Mouse (Mus musculus) myocyte (in vitro differentiated cells): ENCODE measurements around the gene Hexim2. TPM values are rescaled to one million over a fixed set of nuclear protein-coding genes. Genes with fewer than 3 reads are reported as not detected.
A peak's percentile ranks its signal among the peaks of the same experiment; 100 is the strongest.

Source experiments
- H3K27me3 ChIP-seq: one replicate; pipeline ENCODE4 v1.6.1; 2011; ENCODE audit not compliant: control insufficient read depth, insufficient read depth, insufficient read length
- H3K36me3 ChIP-seq: one replicate; pipeline ENCODE4 v1.6.1; 2011; ENCODE audit not compliant: control insufficient read depth, insufficient read depth
- H3K4me2 ChIP-seq: one replicate; pipeline ENCODE4 v1.6.1; 2011; ENCODE audit warnings: low read depth, control low read depth
- H3K4me3 ChIP-seq: one replicate; pipeline ENCODE4 v1.5.1; 2011; ENCODE audit warnings: mild to moderate bottlenecking, control low read depth, moderate library complexity
- H3K79me2 ChIP-seq: one replicate; pipeline ENCODE4 v1.6.1; 2011; ENCODE audit not compliant: control insufficient read depth, insufficient read depth
- H3ac ChIP-seq: one replicate; pipeline ENCODE4 v1.6.1; 2011; ENCODE audit not compliant: control insufficient read depth, insufficient read length
- CEBPB ChIP-seq: IDR thresholded peaks from 2 replicates; pipeline ENCODE4 v1.6.1; 2011; ENCODE audit warnings: mild to moderate bottlenecking, moderate library complexity; ENCODE audit not compliant: poor library complexity, insufficient read depth, severe bottlenecking
- E2F4 ChIP-seq: IDR thresholded peaks from one replicate; pipeline ENCODE4 v1.6.1; 2011; ENCODE audit warnings: mild to moderate bottlenecking, control low read depth, moderate library complexity; ENCODE audit not compliant: insufficient read depth
- MAX ChIP-seq: IDR thresholded peaks from one replicate; pipeline ENCODE4 v1.6.1; 2011; ENCODE audit warnings: low read depth, mild to moderate bottlenecking, control low read depth
- MYOD1 ChIP-seq, 3 experiments: IDR thresholded peaks; one replicate each; pipeline ENCODE4 v1.6.1; 2011; ENCODE audit warnings: control low read depth in 2 of 3, low read depth in 2 of 3, mild to moderate bottlenecking in 2 of 3, moderate library complexity in 1 of 3; ENCODE audit not compliant: insufficient read length in 2 of 3, control insufficient read depth in 1 of 3
- MYOG ChIP-seq, 3 experiments: IDR thresholded peaks; one replicate each; pipeline ENCODE4 v1.6.1; 2011; ENCODE audit warnings: control low read depth in 2 of 3, low read depth in 2 of 3, mild to moderate bottlenecking in 2 of 3; ENCODE audit not compliant: insufficient read length in 2 of 3, control insufficient read depth in 1 of 3, insufficient read depth in 1 of 3
- POLR2A ChIP-seq: IDR thresholded peaks from one replicate; pipeline ENCODE4 v1.6.1; 2011; ENCODE audit warnings: low read depth, mild to moderate bottlenecking, control low read depth, moderate library complexity; ENCODE audit not compliant: insufficient read length
- POLR2AphosphoS2 ChIP-seq: IDR thresholded peaks from one replicate; pipeline ENCODE4 v1.6.1; 2011; ENCODE audit warnings: low read depth, control low read depth; ENCODE audit not compliant: insufficient read length
- REST ChIP-seq: IDR thresholded peaks from one replicate; pipeline ENCODE4 v1.6.1; 2011; ENCODE audit warnings: mild to moderate bottlenecking, control low read depth, moderate library complexity; ENCODE audit not compliant: insufficient read depth, insufficient read length
- SRF ChIP-seq: IDR thresholded peaks from one replicate; pipeline ENCODE4 v1.6.1; 2011; ENCODE audit warnings: low read depth; ENCODE audit not compliant: control insufficient read depth, insufficient read length
- TCF12 ChIP-seq: IDR thresholded peaks from one replicate; pipeline ENCODE4 v1.6.1; 2011; ENCODE audit warnings: mild to moderate bottlenecking, control low read depth; ENCODE audit not compliant: poor library complexity, insufficient read depth, severe bottlenecking
- TCF3 ChIP-seq: IDR thresholded peaks from one replicate; pipeline ENCODE4 v1.6.1; 2011; ENCODE audit warnings: low read depth, control low read depth; ENCODE audit not compliant: insufficient read length
- USF1 ChIP-seq: IDR thresholded peaks from one replicate; pipeline ENCODE4 v1.6.1; 2011; ENCODE audit warnings: low read depth, mild to moderate bottlenecking, control low read depth, moderate library complexity
- polyA plus RNA-seq: library from polyadenylated mRNA; unstranded; fragments of >200 nt; fragmentation: generic; extraction: Trizol; gene quantifications from one replicate; pipeline ENCODE4 v1.2.1, GENCODE M21; 2012; ENCODE audit warnings: missing spikeins

The Hexim2 gene
- polyA plus RNA-seq, 1 experiment: 8.8 TPM

DNA sequence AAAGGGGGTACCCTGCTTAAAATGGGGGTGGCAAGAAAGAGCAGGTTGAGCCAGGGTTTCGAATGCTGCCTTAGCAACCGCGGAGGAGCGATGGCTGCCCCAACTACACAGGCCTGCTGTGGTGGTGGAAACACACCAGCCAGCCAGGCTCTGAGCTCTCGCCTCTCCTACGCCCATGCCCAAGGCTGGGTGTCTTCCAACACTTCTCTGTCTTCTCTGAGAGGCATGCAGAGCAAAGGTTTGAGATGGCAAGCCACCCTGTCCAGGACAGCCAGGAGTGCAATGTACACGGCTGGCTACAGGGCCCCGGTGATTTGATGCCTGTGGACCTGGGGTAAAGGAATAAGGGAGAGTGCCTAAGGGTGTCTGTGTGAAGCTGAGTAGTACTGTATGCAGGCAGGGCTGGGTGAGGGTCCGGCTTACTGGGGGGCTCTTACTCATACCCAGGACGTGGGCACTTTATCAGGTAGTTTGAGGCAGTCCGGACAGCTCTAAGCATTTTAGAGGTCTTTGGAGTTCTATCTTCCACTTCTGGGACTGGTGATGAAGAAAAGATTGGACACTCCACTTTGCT is 41.6 kb downstream of the Hexim2 start:
- Histone ChIP-seq H3K4me2 (peak overlapping the region; percentile 62), H3K4me3 (no peak overlapping the region), H3K27me3 (peaks cover 7% of the 10 kb centered on the region), H3K36me3 (no peaks in the 10 kb centered on the region), H3K79me2 (no peaks in the 10 kb centered on the region), H3ac (no peak overlapping the region)
- no peak for TF ChIP-seq TCF3

DNA sequence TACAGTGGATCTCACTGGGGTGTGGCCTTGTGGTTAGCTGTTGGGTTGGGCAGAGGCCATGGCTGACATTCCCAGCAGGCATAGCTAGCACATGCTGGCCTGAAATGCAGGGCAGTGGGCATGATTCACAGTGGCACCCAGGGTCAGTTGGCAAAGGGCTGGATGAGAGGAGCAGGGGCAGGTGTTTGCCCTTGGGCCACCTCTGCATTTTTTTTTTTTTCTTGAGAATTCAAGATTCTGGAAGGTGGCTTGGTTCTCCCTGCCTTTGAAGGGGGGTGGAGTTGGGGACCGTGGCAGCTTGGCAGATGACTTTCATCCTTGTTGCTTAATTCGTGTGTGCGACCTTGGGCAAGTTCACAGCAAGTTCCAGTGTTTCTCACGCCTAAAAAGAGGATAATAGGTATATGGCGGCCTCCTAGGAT is 42.2 kb downstream of the Hexim2 start:
- Histone ChIP-seq H3K36me3 (no peaks in the 10 kb centered on the region), H3K79me2 (no peaks in the 10 kb centered on the region), H3K4me2 (peak overlapping the region; percentile 69), H3K27me3 (peaks cover 7% of the 10 kb centered on the region), H3K4me3 (no peak overlapping the region), H3ac (no peak overlapping the region)
- peak; percentile 69 for TF ChIP-seq TCF12
- no peak for TF ChIP-seq USF1
- peak; percentile 73 for TF ChIP-seq MAX
- TF ChIP-seq TCF3: peak; percentile 83
- peak; percentile 20 for TF ChIP-seq POLR2AphosphoS2
- TF ChIP-seq MYOG (IDR thresholded peaks at IDR 0.05; ENCODE audit: control insufficient read depth in 1 of 3, insufficient read depth in 1 of 3, insufficient read length in 2 of 3, low read depth in 2 of 3): peak in 2 of 3 experiments; percentile 94 to 99
- TF ChIP-seq E2F4: no peak
- TF ChIP-seq REST: no peak
- TF ChIP-seq POLR2A: peak; percentile 42
- peak; percentile 55; the same call in 1 of the 2 replicates for TF ChIP-seq CEBPB
- peak; percentile 58 to 98 (median 91) for TF ChIP-seq MYOD1 (IDR thresholded peaks at IDR 0.05; ENCODE audit: control insufficient read depth in 1 of 3, insufficient read length in 2 of 3, low read depth in 2 of 3)
- TF ChIP-seq SRF: no peak

DNA sequence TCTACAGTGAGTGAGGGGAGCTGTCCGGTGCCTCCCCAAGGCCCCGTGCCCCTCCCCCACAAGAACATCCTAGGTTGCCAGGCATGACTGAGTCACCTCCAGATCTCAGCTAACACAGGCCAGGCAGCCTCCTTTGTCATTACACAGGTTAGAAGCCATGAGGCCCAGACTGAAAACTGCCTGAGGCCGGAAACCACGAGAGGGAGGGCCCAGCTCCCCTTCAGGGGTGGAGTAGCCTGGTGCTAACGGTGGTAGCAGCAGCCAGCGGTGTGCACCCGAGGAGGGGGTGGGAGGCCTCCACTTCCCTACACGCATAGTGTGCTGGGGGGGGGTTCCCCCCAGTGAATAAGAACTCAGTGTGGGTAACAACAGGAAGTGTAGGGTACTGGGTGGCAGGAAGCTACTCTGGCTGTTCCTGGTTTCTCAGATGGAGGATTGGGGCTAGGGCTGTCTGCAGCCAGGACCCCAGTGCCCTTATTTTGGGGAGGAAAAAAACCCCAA is 42.7 kb downstream of the Hexim2 start:
- H3K4me3 ChIP-seq: no peak overlapping the region
- TF ChIP-seq MAX (no peak), TCF3 (no peak), MYOD1 (IDR thresholded peaks at IDR 0.05; ENCODE audit: control insufficient read depth in 1 of 3, insufficient read length in 2 of 3, low read depth in 2 of 3) (peak in 1 of 3 experiments; percentile 14)
- peak overlapping the region; percentile 69 for H3K4me2 ChIP-seq
- no peaks in the 10 kb centered on the region for H3K79me2 ChIP-seq
- no peaks in the 10 kb centered on the region for H3K36me3 ChIP-seq
- H3K27me3 ChIP-seq: peaks cover 7% of the 10 kb centered on the region
- H3ac ChIP-seq: no peak overlapping the region

DNA sequence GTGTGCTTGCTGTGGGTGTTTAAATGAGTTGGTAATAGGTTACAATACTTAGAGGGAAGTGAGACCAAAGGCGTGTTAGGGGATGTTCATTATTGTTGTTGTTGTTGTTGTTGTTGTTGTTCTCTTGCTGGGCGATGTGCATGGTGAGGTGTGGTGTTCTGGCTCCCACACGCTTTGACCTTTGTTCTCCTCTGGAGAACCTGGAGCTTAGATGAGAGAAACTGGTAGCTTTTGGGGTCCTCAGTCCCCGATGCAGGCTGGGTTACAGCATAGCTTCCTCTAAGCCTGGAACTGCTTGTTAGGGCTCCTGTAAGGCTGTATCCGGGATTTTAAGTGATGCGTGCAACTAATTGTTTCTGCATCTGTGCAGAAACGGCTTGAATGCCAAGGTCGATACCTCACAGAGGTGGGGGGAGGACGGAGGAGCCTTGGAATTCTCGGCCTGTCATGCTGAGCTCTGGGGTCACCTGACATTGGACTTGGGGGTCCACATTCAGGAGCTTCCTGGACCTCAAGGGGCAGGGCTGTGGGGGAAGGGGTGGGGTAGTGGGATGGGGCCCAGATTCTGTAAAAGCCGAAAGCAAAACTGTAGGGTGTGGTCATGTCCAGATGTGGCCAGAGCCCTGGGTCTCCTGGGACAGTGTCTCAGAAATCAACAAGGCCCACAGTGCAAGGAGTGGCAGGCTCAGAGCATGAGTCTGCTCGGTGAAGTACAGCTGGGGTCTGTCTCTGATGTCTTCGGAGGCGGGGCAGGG is 43.6 kb downstream of the Hexim2 start:
- peak overlapping the region; percentile 69 for H3K4me2 ChIP-seq
- TF ChIP-seq E2F4 (no peak), POLR2A (no peak), MYOG (IDR thresholded peaks at IDR 0.05; ENCODE audit: control insufficient read depth in 1 of 3, insufficient read depth in 1 of 3, insufficient read length in 2 of 3, low read depth in 2 of 3) (peak in 1 of 3 experiments; percentile 9), CEBPB (no peak), REST (no peak), SRF (no peak), TCF3 (no peak), MAX (no peak), POLR2AphosphoS2 (no peak), MYOD1 (IDR thresholded peaks at IDR 0.05; ENCODE audit: control insufficient read depth in 1 of 3, insufficient read length in 2 of 3, low read depth in 2 of 3) (peak in 1 of 3 experiments; percentile 13), TCF12 (no peak), USF1 (no peak)

DNA sequence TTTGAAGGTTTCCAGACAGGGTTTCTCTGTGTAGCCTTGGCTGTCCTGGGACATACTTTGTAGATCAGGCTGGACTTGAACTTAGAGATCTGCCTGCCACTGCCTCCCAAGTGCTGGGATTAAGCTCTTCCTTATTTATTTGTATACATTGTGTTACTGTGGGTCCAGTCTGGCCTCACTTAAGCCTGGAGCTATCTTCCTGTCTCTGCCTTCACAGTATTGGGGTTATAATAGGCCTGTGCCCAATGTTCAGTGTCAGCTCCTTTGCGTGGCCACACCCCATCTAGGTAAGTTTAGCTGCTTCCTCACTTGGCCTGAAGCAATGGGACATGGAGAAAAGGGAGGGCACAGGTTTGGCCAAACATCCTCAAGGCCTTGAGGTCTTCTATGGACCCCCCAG is 44.3 kb downstream of the Hexim2 start:
- Histone ChIP-seq H3K4me2 (peak overlapping the region; percentile 20), H3K4me3 (no peak overlapping the region), H3K36me3 (no peaks in the 10 kb centered on the region), H3K79me2 (no peaks in the 10 kb centered on the region), H3K27me3 (no peaks in the 10 kb centered on the region), H3ac (no peak overlapping the region)
- TF ChIP-seq MAX (no peak), POLR2A (no peak), E2F4 (no peak), REST (no peak), MYOG (IDR thresholded peaks at IDR 0.05; ENCODE audit: control insufficient read depth in 1 of 3, insufficient read depth in 1 of 3, insufficient read length in 2 of 3, low read depth in 2 of 3) (no peak), MYOD1 (IDR thresholded peaks at IDR 0.05; ENCODE audit: control insufficient read depth in 1 of 3, insufficient read length in 2 of 3, low read depth in 2 of 3) (no peak), POLR2AphosphoS2 (no peak), SRF (no peak), CEBPB (no peak), TCF3 (no peak), USF1 (no peak), TCF12 (no peak)

More for the DNA sequence above, 43.6 kb downstream of the Hexim2 start:
- no peak overlapping the region for H3ac ChIP-seq
- no peak overlapping the region for H3K4me3 ChIP-seq
- no peaks in the 10 kb centered on the region for H3K79me2 ChIP-seq
- H3K27me3 ChIP-seq: peaks cover 3% of the 10 kb centered on the region
- no peaks in the 10 kb centered on the region for H3K36me3 ChIP-seq
